Mouse (Mus musculus) midbrain, embryonic 13.5 days (tissue): ENCODE data around the gene Gmppa. TPM values are rescaled to one million over a fixed set of nuclear protein-coding genes. Genes with fewer than 3 reads are reported as not detected.
A peak's percentile ranks its signal among the peaks of the same experiment; 100 is the strongest.

Experiments
- ATAC-seq: fragments of 200-750 bp; cut with Nextera tagmentation; 2 replicates; pipeline ENCODE4 v1.8.0; 2017; ENCODE audit warnings: mild to moderate bottlenecking, moderate TSS enrichment, moderate library complexity
- H3K27ac ChIP-seq: fragments of 300-500 bp; sonication (generic); 2 replicates; pipeline ENCODE4 v1.5.1; 2015; ENCODE audit warnings: inconsistent platforms, mild to moderate bottlenecking, moderate library complexity
- H3K27me3 ChIP-seq: fragments of 300-500 bp; sonication (generic); 2 replicates; pipeline ENCODE4 v1.6.1; 2015; ENCODE audit warnings: mild to moderate bottlenecking, inconsistent platforms
- H3K36me3 ChIP-seq: fragments of 300-500 bp; sonication (generic); 2 replicates; pipeline ENCODE4 v1.6.1; 2015; ENCODE audit warnings: mild to moderate bottlenecking, inconsistent platforms
- H3K4me1 ChIP-seq: fragments of 300-500 bp; sonication (generic); replicated peaks from 2 replicates; pipeline ENCODE4 v1.6.1; 2015; ENCODE audit warnings: inconsistent platforms
- H3K4me2 ChIP-seq: fragments of 300-500 bp; sonication (generic); replicated peaks from 2 replicates; pipeline ENCODE4 v1.6.1; 2015; ENCODE audit warnings: moderate library complexity, mild to moderate bottlenecking, inconsistent platforms
- H3K4me3 ChIP-seq: fragments of 300-500 bp; sonication (generic); replicated peaks from 2 replicates; pipeline ENCODE4 v1.5.1; 2015; ENCODE audit warnings: mild to moderate bottlenecking, inconsistent platforms
- H3K9ac ChIP-seq: fragments of 300-500 bp; sonication (generic); replicated peaks from 2 replicates; pipeline ENCODE4 v1.6.1; 2015; ENCODE audit warnings: mild to moderate bottlenecking, inconsistent platforms
- H3K9me3 ChIP-seq: fragments of 300-500 bp; sonication (generic); 2 replicates; pipeline ENCODE4 v1.6.1; 2016; ENCODE audit warnings: mild to moderate bottlenecking, inconsistent platforms
- WGBS: fragments of 180-500 bp; shearing (Covaris S2); methylation state at CpG from one replicate; pipeline ENCODE4 v1.1.7; 2015; 5-methylcytosine and 5-hydroxymethylcytosine counted together
- polyA plus RNA-seq: library from polyadenylated mRNA; unstranded; fragments of >200 nt; fragmentation: Nextera tagmentation; extraction: Ambion mirVana; gene quantifications from 2 replicates; pipeline ENCODE4 v1.2.1, GENCODE M21; 2015

The Gmppa gene
- polyA plus RNA-seq, 1 experiment from 2014 or later, result 78.4 TPM

- peaks cover 39% of the 10 kb centered on the region for H3K4me1 ChIP-seq
- no peak overlapping the region for H3K9ac ChIP-seq
- no peaks in the 10 kb centered on the region for H3K9me3 ChIP-seq
- peaks cover 54% of the 10 kb centered on the region for H3K27me3 ChIP-seq
- 35% methylated on average over 10 of the region's 10 CpGs for WGBS
- no peak overlapping the region for H3K4me3 ChIP-seq
- H3K27ac ChIP-seq, result no peak overlapping the region
- H3K4me2 ChIP-seq, result no peak overlapping the region
- no peak for ATAC-seq
- H3K36me3 ChIP-seq, result no peaks in the 10 kb centered on the region
These were observed 9.8 kb upstream of the Gmppa start for GRCm38 (mm10) chr1:75425796-75426471.

GRCm38 (mm10) chr1:75438782-75439181, 3.1 kb downstream of the Gmppa start:
- peaks cover 8% of the 10 kb centered on the region; the same call in 1 of the 2 replicates for H3K36me3 ChIP-seq
- no peaks in the 10 kb centered on the region for H3K27me3 ChIP-seq
- no peaks in the 10 kb centered on the region for H3K9me3 ChIP-seq
- H3K27ac ChIP-seq, result no peak overlapping the region
- ATAC-seq, result no peak
- 81% methylated on average over 8 of the region's 9 CpGs for WGBS
- no peak overlapping the region for H3K4me2 ChIP-seq
- H3K9ac ChIP-seq, result no peak overlapping the region
- H3K4me1 ChIP-seq, result peaks cover 61% of the 10 kb centered on the region
- no peak overlapping the region for H3K4me3 ChIP-seq

GRCm38 (mm10) chr1:75440661-75441060, 4.9 kb downstream of the Gmppa start:
- no peak overlapping the region for H3K9ac ChIP-seq
- ATAC-seq, result no peak
- H3K9me3 ChIP-seq, result no peaks in the 10 kb centered on the region
- H3K27me3 ChIP-seq, result no peaks in the 10 kb centered on the region; the same call in 1 of the 2 replicates
- H3K4me3 ChIP-seq, result no peak overlapping the region
- H3K4me2 ChIP-seq, result no peak overlapping the region
- H3K4me1 ChIP-seq, result peaks cover 78% of the 10 kb centered on the region
- WGBS, result 96% methylated on average over 7 of the region's 7 CpGs
- peaks cover 8% of the 10 kb centered on the region; the same call in 1 of the 2 replicates for H3K36me3 ChIP-seq
- no peak overlapping the region for H3K27ac ChIP-seq

GRCm38 (mm10) chr1:75441471-75441996, 5.8 kb downstream of the Gmppa start:
- no peak for ATAC-seq
- Histone ChIP-seq H3K9me3 (no peaks in the 10 kb centered on the region), H3K4me2 (no peak overlapping the region), H3K4me3 (no peak overlapping the region), H3K27me3 (no peaks in the 10 kb centered on the region; the same call in 1 of the 2 replicates), H3K36me3 (peaks cover 8% of the 10 kb centered on the region; the same call in 1 of the 2 replicates), H3K9ac (no peak overlapping the region), H3K27ac (no peak overlapping the region), H3K4me1 (peaks cover 81% of the 10 kb centered on the region)
- 75% methylated on average over 15 of the region's 15 CpGs for WGBS

GRCm38 (mm10) chr1:75442171-75442570, 6.4 kb downstream of the Gmppa start:
- Histone ChIP-seq H3K36me3 (peaks cover 8% of the 10 kb centered on the region; the same call in 1 of the 2 replicates), H3K4me1 (peaks cover 81% of the 10 kb centered on the region), H3K9ac (no peak overlapping the region), H3K9me3 (no peaks in the 10 kb centered on the region), H3K27ac (peak overlapping the region; percentile 94), H3K4me3 (no peak overlapping the region), H3K27me3 (no peaks in the 10 kb centered on the region; the same call in 1 of the 2 replicates), H3K4me2 (no peak overlapping the region)
- 80% methylated on average over 9 of the region's 9 CpGs for WGBS
- no peak for ATAC-seq

GRCm38 (mm10) chr1:75442811-75443210, 7.1 kb downstream of the Gmppa start:
- ATAC-seq, result no peak
- no peaks in the 10 kb centered on the region; the same call in 1 of the 2 replicates for H3K27me3 ChIP-seq
- peaks cover 8% of the 10 kb centered on the region; the same call in 1 of the 2 replicates for H3K36me3 ChIP-seq
- H3K4me3 ChIP-seq, result no peak overlapping the region
- H3K4me1 ChIP-seq, result peaks cover 83% of the 10 kb centered on the region
- peak overlapping the region; percentile 51; the same call in 1 of the 2 replicates for H3K9ac ChIP-seq
- H3K9me3 ChIP-seq, result no peaks in the 10 kb centered on the region
- 17% methylated on average over 8 of the region's 8 CpGs for WGBS
- peak overlapping the region; percentile 73 for H3K4me2 ChIP-seq
- H3K27ac ChIP-seq, result peak overlapping the region; percentile 94

GRCm38 (mm10) chr1:75443247-75444024, 7.7 kb downstream of the Gmppa start:
- H3K9ac ChIP-seq, result peak overlapping the region; percentile 51; the same call in 1 of the 2 replicates
- H3K4me3 ChIP-seq, result no peak overlapping the region
- H3K27me3 ChIP-seq, result no peaks in the 10 kb centered on the region; the same call in 1 of the 2 replicates
- H3K27ac ChIP-seq, result peak overlapping the region; percentile 94
- H3K36me3 ChIP-seq, result peaks cover 8% of the 10 kb centered on the region; the same call in 1 of the 2 replicates
- peak overlapping the region; percentile 73 for H3K4me2 ChIP-seq
- WGBS, result 14% methylated on average over 13 of the region's 13 CpGs
- H3K4me1 ChIP-seq, result peaks cover 89% of the 10 kb centered on the region
- peak; percentile 10; the same call in 1 of the 2 replicates for ATAC-seq
- no peaks in the 10 kb centered on the region for H3K9me3 ChIP-seq

GRCm38 (mm10) chr1:75444208-75444607, 8.5 kb downstream of the Gmppa start:
- WGBS, result 7% methylated on average over 3 of the region's 3 CpGs
- no peaks in the 10 kb centered on the region for H3K9me3 ChIP-seq
- peak overlapping the region; percentile 9 for H3K4me3 ChIP-seq
- peaks cover 91% of the 10 kb centered on the region for H3K4me1 ChIP-seq
- ATAC-seq, result 0 out of 2 replicates have a peak, but pooled peaks have one; percentile 6
- peak overlapping the region; percentile 94 for H3K27ac ChIP-seq
- H3K27me3 ChIP-seq, result peaks cover 7% of the 10 kb centered on the region
- peak overlapping the region; percentile 73 for H3K4me2 ChIP-seq
- H3K9ac ChIP-seq, result peak overlapping the region; percentile 51
- peaks cover 8% of the 10 kb centered on the region; the same call in 1 of the 2 replicates for H3K36me3 ChIP-seq

GRCm38 (mm10) chr1:75445141-75445701, 9.5 kb downstream of the Gmppa start:
- Histone ChIP-seq H3K4me3 (peak overlapping the region; percentile 27), H3K27ac (peak overlapping the region; percentile 94), H3K4me1 (peaks cover 94% of the 10 kb centered on the region), H3K36me3 (peaks cover 8% of the 10 kb centered on the region; the same call in 1 of the 2 replicates), H3K9ac (peak overlapping the region; percentile 51), H3K4me2 (peak overlapping the region; percentile 73), H3K9me3 (no peaks in the 10 kb centered on the region), H3K27me3 (peaks cover 16% of the 10 kb centered on the region)
- ATAC-seq, result peak; percentile 5
- 8% methylated on average over 9 of the region's 9 CpGs for WGBS

GRCm38 (mm10) chr1:75445751-75446611, 10.3 kb downstream of the Gmppa start:
- peak; percentile 19 for ATAC-seq
- Histone ChIP-seq H3K9ac (peak overlapping the region; percentile 52), H3K9me3 (no peaks in the 10 kb centered on the region), H3K36me3 (0 out of 2 replicates have a peak, but pooled peaks cover 2% of the 10 kb centered on the region), H3K4me1 (peaks cover 100% of the 10 kb centered on the region), H3K27me3 (peaks cover 22% of the 10 kb centered on the region), H3K27ac (peak overlapping the region; percentile 94), H3K4me2 (peak overlapping the region; percentile 73), H3K4me3 (peak overlapping the region; percentile 27)
- WGBS, result under 1% methylated on average over 22 of the region's 22 CpGs

- 2% methylated on average over 20 of the region's 20 CpGs for WGBS
- peak overlapping the region; percentile 57 for H3K9ac ChIP-seq
- H3K36me3 ChIP-seq, result no peaks in the 10 kb centered on the region
- ATAC-seq, result no peak
- H3K27me3 ChIP-seq, result peaks cover 29% of the 10 kb centered on the region
- peaks cover 99% of the 10 kb centered on the region for H3K4me1 ChIP-seq
- H3K9me3 ChIP-seq, result no peaks in the 10 kb centered on the region
- H3K4me2 ChIP-seq, result peak overlapping the region; percentile 73
- peak overlapping the region; percentile 94 for H3K27ac ChIP-seq
- H3K4me3 ChIP-seq, result 0 out of 2 replicates have a peak overlapping the region, but pooled peaks have one; percentile 13
These were observed 10.9 kb downstream of the Gmppa start for GRCm38 (mm10) chr1:75446656-75447055.
